Mouse (Mus musculus) Patski (cell line): ENCODE measurements around the gene Klrg2. TPM values are rescaled to one million over a fixed set of nuclear protein-coding genes. Genes with fewer than 3 reads are reported as not detected.
"Not testable (repeated sequence)": the region's sequence is repeated elsewhere in the genome, so short reads cannot be mapped to it uniquely, and the experiment has no call there.

Experiments used
- ATAC-seq: fragments of 100-300 bp; one replicate; pipeline ENCODE4 v1.8.0; 2021
- CTCF ChIA-PET: fragments of 350-600 bp; sonication (Branson Sonifier 250); formaldehyde crosslinking; loops from one replicate; lab custom pipeline; 2022; ENCODE audit warnings: inconsistent platforms; lab: Charles Lee
- POLR2A ChIA-PET: fragments of 350-600 bp; sonication (Branson Sonifier 250); formaldehyde crosslinking; loops from one replicate; lab custom pipeline; 2022; ENCODE audit warnings: antibody characterized with exemption, inconsistent platforms; lab: Charles Lee
- DNase-seq: peaks from one replicate; pipeline ENCODE4 v3.0.0-alpha.2; 2011; ENCODE audit warnings: low read depth, low spot score
- H3K27me3 ChIP-seq: fragments of 371-371 bp; one replicate; pipeline ENCODE4 v1.5.1; 2021
- CTCF ChIP-seq: fragments of 100-300 bp; IDR thresholded peaks from one replicate; pipeline ENCODE4 v1.5.1; 2021
- in situ Hi-C: fragments of 300-500 bp; cut with MboI; formaldehyde crosslinking; loops from 3 replicates; pipeline ENCODE4 v1.11.1; 2018; ENCODE audit warnings: low pct_unique_long_range_greater_than_20kb, mixed read lengths
- polyA plus RNA-seq: library from polyadenylated mRNA; unstranded; gene quantifications from one replicate; pipeline ENCODE4 v1.2.3, GENCODE M21; 2021

Gene Klrg2
- polyA plus RNA-seq: 24.7 TPM

DNA sequence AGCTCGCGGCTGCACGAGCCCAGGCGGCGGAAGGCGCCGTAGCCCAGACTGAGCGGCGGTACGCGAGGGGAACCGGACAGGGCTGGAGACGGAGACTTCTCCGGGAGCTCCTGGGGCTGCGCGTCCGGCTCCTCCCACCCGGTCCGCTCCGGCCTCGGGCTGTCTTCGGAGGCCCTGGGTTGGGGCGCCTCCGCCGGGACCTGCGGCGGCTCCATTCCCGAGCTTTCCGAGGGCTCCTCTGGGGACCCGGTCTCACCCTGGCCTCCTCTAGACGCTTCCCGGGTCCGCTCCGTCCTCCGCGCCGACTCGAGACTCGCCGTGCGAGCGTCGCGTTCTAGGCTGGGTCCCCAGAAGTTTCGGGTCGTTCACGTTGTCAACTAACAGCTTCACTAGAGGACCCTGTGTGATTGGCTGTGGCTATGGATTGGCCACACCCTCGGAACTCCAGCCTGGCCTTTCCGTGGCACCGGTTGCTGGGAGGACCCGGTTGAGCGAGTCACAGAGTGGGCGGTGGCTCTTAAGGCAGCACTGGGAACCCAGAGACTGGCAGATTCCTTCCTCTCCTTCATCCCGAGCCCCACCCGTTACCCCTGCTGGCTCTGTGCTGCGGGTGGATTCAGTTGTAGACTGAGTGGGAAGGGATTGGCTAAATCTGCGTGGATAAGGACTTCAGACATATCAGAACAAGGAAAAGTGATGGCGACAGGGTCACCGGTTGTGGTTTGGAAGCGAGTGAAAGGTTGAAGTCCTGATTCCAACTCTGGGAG lies at the start of gene Klrg2:
Gene Klrg2 (minus strand): TSS at position 391 of the 767 bp plus-strand sequence.
- POLR2A ChIA-PET: interaction anchor here (0.8 kb wide), 1 partner anchor 41 kb away, joined by 3 read pairs; no protein-coding TSS in a partner anchor
- in situ Hi-C loops: no loop called here
- CTCF ChIA-PET: interaction anchor here (1.2 to 1.4 kb wide), 3 partner anchors 13 to 49 kb away, joined by 3 to 6 read pairs (median 3); no protein-coding TSS in a partner anchor

DNA sequence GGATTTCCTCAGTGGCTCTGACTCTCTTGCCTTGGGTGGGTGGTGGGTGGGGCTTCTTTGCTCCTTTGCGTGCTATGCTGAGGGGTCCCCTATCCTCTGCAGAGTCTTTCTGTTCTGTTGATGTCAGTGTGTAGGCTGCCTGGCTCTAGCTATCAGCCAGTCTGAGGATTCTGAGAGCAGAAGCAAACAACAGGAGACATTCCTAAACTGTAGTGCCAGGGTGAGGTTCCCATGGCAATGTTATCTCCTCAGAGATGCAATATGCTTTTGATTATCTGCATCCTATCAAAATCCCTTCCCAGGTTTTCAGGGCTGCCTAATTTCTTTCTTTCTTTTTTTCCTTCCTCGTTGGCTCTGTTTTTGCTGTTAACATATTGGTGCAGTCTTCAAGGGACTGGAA lies 45.5 kb upstream of the Klrg2 start:
- POLR2A ChIA-PET: no interaction called here
- no peak for ATAC-seq
- in situ Hi-C loops: no loop called here
- TF ChIP-seq CTCF: no peak
- CTCF ChIA-PET: no interaction called here
- no peaks in the 10 kb centered on the region for H3K27me3 ChIP-seq
- DNase-seq: no peak

More for the DNA sequence above, at the start of gene Klrg2:
- TF ChIP-seq CTCF: no peak
- ATAC-seq: peak; percentile 86
- no peaks in the 10 kb centered on the region for H3K27me3 ChIP-seq
- DNase-seq: no peak

DNA sequence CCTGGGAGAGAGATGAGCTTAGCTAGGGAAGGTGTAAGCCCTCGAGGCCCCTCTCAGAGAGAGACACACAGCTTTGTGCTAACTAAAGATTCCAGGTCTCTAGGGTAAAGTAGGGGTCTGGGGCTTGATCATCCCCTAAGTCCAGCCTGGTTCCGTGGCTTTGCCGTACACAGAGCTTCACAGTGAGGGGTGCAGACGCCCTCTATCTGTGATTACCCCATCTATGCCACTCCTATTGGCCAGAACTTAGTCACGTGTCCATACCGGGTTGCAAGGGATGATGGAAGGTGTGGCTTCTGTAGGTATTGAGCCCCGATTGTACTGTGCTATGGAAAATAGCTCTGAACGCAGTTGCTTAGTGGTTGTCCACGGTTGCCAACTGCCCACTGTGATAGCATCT lies 40.6 kb upstream of the Klrg2 start:
- no peak for ATAC-seq
- no peaks in the 10 kb centered on the region for H3K27me3 ChIP-seq
- ChIA-PET CTCF (interaction anchor here (1.3 to 1.8 kb wide), 2 partner anchors 15 to 27 kb away, joined by 3 to 6 read pairs; no protein-coding TSS in a partner anchor), POLR2A (no interaction called here)
- no peak for TF ChIP-seq CTCF
- in situ Hi-C loops: no loop called here
- no peak for DNase-seq

DNA sequence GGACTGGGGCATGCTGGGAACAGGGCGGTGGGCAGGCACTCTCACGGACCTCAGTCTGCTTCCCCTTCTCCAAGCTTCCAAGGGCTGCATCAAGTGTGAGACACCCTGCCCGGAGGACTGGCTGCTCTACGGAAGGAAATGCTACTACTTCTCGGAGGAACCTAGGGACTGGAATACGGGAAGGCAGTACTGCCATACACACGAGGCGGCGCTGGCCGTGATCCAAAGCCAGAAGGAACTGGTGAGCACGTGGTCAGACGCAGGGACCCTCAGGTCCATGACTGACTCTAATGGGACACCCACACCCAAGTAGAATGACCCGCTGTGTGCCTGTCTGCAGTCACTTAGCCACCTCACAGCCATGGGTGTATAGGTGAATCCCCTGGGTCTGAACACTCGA lies 39.7 kb upstream of the Klrg2 start:
- no peaks in the 10 kb centered on the region for H3K27me3 ChIP-seq
- CTCF ChIA-PET: interaction anchor here (1.1 to 1.8 kb wide), 2 partner anchors 16 to 69 kb away, joined by 3 to 6 read pairs; no protein-coding TSS in a partner anchor
- no peak for TF ChIP-seq CTCF
- in situ Hi-C loops: no loop called here
- ATAC-seq: no peak
- POLR2A ChIA-PET: no interaction called here
- DNase-seq: no peak

DNA sequence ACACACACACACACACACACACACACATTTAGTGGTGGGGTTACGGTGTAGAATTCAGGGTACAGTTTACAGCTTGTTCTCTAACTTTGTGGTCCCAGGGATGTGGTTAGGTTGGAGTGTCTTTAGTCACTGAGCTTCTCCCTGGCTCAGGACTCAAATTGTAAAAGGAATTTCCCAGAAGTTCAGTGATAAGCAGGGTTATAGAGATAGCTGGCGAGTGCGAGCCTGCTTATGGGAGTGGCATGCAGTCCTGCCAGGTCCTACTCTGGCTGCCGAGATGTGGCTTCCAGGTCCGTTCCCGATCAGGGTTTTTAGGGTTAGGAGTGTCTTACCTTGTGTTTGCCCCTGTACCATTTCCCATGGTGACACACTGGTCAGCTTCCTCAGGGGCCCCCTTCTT lies 39.2 kb upstream of the Klrg2 start:
- DNase-seq (no peak), ATAC-seq (no peak)
- POLR2A ChIA-PET: no interaction called here
- CTCF ChIA-PET: interaction anchor here (0.8 to 1.1 kb wide), 2 partner anchors 13 to 69 kb away, joined by 3 read pairs; no protein-coding TSS in a partner anchor
- H3K27me3 ChIP-seq: no peaks in the 10 kb centered on the region
- in situ Hi-C loops: no loop called here
- no peak for TF ChIP-seq CTCF

DNA sequence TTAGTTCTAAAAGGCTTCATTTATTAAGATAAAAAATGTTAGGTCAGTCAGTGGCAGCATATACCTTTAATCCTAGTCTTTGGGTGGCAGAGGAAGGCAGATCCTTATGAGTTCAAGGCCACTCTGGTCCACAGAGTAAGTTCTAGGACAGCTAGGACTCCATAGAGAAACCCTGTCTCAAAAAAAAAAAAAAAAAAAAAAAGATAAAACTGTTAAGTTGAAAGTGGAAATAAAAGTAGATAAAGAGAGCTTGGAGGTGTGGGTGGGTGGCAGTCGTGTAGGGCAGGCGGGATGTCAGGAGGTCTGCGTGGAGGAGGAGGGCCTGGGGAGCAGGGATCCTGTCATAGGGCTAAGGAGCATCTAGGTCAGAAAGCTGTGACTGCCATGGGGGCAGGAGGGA lies 35.0 kb upstream of the Klrg2 start:
- no peaks in the 10 kb centered on the region for H3K27me3 ChIP-seq
- TF ChIP-seq CTCF: no peak
- ChIA-PET POLR2A (interaction anchor here (0.9 kb wide), 1 partner anchor 71 kb away, joined by 7 read pairs; no protein-coding TSS in a partner anchor), CTCF (no interaction called here)
- DNase-seq: no peak
- no peak for ATAC-seq
- in situ Hi-C loops: no loop called here

DNA sequence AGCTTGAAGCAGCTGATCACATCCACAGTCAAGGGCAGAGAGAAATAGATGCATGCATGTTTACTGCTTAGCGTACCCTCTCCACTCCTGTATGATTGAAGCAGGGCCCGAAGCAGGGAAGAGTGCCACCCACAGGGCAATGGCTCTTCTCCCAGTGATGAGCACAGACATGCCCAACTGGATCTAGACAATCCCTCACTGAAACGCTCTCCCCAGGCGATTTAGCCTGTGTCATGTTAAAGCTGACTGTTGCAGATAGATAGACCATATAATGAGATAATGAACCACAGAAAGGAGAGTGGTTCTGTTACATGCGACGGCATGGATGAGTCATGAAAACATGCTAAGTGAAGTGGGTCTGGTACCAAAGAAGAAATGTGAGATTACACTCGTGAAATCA lies 34.2 kb upstream of the Klrg2 start:
- ChIA-PET CTCF (no interaction called here), POLR2A (interaction anchor here (0.6 kb wide), 1 partner anchor 172 kb away, joined by 3 read pairs; no protein-coding TSS in a partner anchor)
- TF ChIP-seq CTCF: no peak
- no peak for ATAC-seq
- in situ Hi-C loops: no loop called here
- DNase-seq: no peak
- H3K27me3 ChIP-seq: no peaks in the 10 kb centered on the region

DNA sequence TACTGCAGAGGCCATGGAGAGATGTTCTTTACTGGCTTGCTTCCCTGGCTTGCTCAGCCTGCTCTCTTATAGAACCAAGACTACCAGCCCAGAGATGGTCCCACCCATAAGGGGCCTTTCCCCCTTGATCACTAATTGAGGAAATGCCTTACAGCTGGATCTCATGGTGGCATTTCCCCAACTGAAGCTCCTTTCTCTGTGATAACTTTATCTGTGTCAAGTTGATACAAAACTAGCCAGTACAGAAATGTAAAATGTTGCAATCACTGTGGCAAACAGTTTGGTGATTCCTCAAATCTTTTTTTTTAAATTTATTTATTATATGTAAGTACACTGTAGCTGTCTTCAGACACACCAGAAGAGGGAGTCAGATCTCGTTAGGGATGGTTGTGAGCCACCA lies 33.4 kb upstream of the Klrg2 start:
- CTCF ChIA-PET, DNase-seq, in situ Hi-C loops: not testable (repeated sequence)

DNA sequence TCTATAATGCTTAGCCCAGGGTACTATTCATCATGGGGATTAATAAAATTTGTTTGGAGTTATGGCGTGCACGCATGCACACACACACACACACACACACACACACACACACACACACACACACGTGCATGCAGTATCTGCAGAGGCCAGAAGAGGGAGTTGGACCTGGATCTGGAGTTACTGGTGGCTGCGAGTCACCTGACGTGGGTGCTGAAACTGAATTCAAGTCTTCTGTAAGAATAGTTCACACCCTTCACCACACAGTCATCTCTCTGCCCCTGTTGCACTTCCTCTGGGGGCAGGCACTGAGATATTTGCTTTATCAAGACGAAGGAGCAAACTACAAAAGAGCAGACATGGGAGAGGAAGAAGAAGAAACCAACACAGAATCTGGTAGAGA lies 32.5 kb upstream of the Klrg2 start:
- CTCF ChIA-PET: no interaction called here
- no peak for ATAC-seq
- no peak for TF ChIP-seq CTCF
- in situ Hi-C loops: no loop called here
- POLR2A ChIA-PET: no interaction called here
- no peaks in the 10 kb centered on the region for H3K27me3 ChIP-seq
- DNase-seq: no peak

More for the DNA sequence above, 33.4 kb upstream of the Klrg2 start:
- POLR2A ChIA-PET, ATAC-seq, H3K27me3 ChIP-seq: not testable (repeated sequence)

DNA sequence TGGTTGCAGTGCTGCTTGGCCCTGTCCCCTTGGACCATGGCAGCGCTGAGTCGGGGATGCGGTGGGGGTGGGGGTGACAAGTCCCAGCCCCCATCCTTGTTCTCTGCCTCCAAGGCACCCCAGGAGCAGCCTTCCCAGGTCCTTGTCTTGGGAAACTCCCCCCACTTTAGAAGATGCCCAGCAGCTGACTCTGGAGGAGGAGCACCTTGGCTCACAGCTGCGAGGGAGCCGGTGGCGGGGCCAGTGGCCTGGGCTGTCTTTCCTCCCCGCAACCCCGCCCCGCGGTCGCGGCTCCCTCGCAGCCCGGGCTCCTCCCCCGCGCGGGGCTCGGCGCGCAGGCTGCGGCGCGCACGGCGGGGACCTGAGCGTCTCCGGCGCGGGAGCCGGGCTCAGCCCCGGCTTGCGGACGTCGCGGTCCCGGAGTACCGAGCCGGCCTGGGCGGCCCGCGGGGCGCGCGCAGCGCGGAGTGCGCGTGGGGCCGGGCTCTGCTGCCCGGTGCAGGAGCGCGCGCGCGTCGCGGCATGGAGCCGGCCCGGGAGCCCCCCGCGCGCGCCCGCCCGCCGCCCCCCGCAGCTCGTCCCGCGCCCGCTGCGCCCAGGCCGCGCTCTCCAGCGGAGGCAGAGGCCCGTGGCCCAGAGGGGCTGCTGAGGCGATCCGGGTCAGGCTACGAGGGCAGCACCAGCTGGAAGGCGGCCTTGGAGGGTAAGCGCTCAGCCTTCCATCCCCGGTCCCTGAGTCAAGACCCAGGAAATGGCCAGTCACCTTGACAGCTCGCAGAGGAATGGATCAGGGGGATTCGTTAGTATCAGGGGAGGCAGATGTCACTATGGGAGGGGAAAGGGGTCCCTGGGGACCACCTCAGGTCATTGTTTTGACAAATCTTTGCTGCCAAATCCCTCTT lies 25.9 kb upstream of the Klrg2 start, which contains the start of gene Clec2l:
Gene Clec2l (plus strand): TSS at position 356 of the 902 bp plus-strand sequence.
- no peaks in the 10 kb centered on the region for H3K27me3 ChIP-seq
- CTCF ChIA-PET: interaction anchor here (1.0 to 1.5 kb wide), 3 partner anchors 12 to 31 kb away, joined by 3 to 6 read pairs (median 3); no protein-coding TSS in a partner anchor
- POLR2A ChIA-PET: no interaction called here
- no peak for TF ChIP-seq CTCF
- in situ Hi-C loops: no loop called here
- ATAC-seq (peak; percentile 24), DNase-seq (no peak)
